Mouse (Mus musculus) heart, adult 18-20 months (tissue): ENCODE data around the gene Bend7. TPM values are rescaled to one million over a fixed set of nuclear protein-coding genes. Genes with fewer than 3 reads are reported as not detected.

ENCODE experiments used
- DNase-seq, 2 experiments: peaks; one replicate each; pipeline ENCODE4 v3.0.0; 2021 to 2022; ENCODE audit warnings: mixed read lengths in 1 of 2
- total RNA-seq, 2 experiments: library from RNA; stranded (reverse); gene quantifications; 2 replicates each; pipeline ENCODE4 v1.2.3; 2021

Bend7 gene
- total RNA-seq, 2 experiments from 2014 or later, result 5.3 to 5.7 TPM

- no peak for DNase-seq
Observed at GRCm38 (mm10) chr2:4782401-4782800, 64.8 kb downstream of the Bend7 start.

GRCm38 (mm10) chr2:4782809-4783641 is 65.4 kb downstream of the Bend7 start:
- no peak for DNase-seq

GRCm38 (mm10) chr2:4784012-4784411 is 66.4 kb downstream of the Bend7 start:
- no peak for DNase-seq

- no peak for DNase-seq
Observed at GRCm38 (mm10) chr2:4785016-4785415, 67.4 kb downstream of the Bend7 start.

GRCm38 (mm10) chr2:4787223-4787622 is 69.6 kb downstream of the Bend7 start:
- DNase-seq, result no peak

- DNase-seq, result no peak
Observed at GRCm38 (mm10) chr2:4791646-4792045, 74.0 kb downstream of the Bend7 start.

- no peak for DNase-seq
Observed at GRCm38 (mm10) chr2:4792554-4792953, 74.9 kb downstream of the Bend7 start.

GRCm38 (mm10) chr2:4802395-4803176 is 85.0 kb downstream of the Bend7 start:
- no peak for DNase-seq

GRCm38 (mm10) chr2:4816308-4816707 is 98.7 kb downstream of the Bend7 start:
- no peak for DNase-seq

GRCm38 (mm10) chr2:4817678-4818077 is 100.0 kb downstream of the Bend7 start:
- no peak for DNase-seq

- DNase-seq, result no peak
Observed at GRCm38 (mm10) chr2:4820230-4820629, 102.6 kb downstream of the Bend7 start.

GRCm38 (mm10) chr2:4824067-4824466 is 106.4 kb downstream of the Bend7 start:
- no peak for DNase-seq

- no peak for DNase-seq
Observed at GRCm38 (mm10) chr2:4828032-4828431, 110.4 kb downstream of the Bend7 start.

- no peak for DNase-seq
Observed at GRCm38 (mm10) chr2:4828446-4828997, 110.9 kb downstream of the Bend7 start.

- no peak for DNase-seq
Observed at GRCm38 (mm10) chr2:4829007-4829406, 111.4 kb downstream of the Bend7 start.

GRCm38 (mm10) chr2:4829489-4830065 is 111.9 kb downstream of the Bend7 start:
- DNase-seq, result no peak

- no peak for DNase-seq
Observed at GRCm38 (mm10) chr2:4831493-4831892, 113.9 kb downstream of the Bend7 start.

- no peak for DNase-seq
Observed at GRCm38 (mm10) chr2:4832166-4832565, 114.5 kb downstream of the Bend7 start.

- no peak for DNase-seq
Observed at GRCm38 (mm10) chr2:4849449-4849848, 131.8 kb downstream of the Bend7 start.
